Mouse (Mus musculus) myocyte (in vitro differentiated cells): ENCODE measurements at regions not wholly inside any gene's neighbourhood (a gene's known extent, or its start where the extent isn't known, plus 50 kb on each side); places are given as distances from the start of the nearest gene placed in this dataset.

Source experiments
- E2F4 ChIP-seq: IDR thresholded peaks from one replicate; pipeline ENCODE4 v1.6.1; 2011; ENCODE audit warnings: mild to moderate bottlenecking, control low read depth, moderate library complexity; ENCODE audit not compliant: insufficient read depth
- MAX ChIP-seq: IDR thresholded peaks from one replicate; pipeline ENCODE4 v1.6.1; 2011; ENCODE audit warnings: low read depth, mild to moderate bottlenecking, control low read depth
- POLR2A ChIP-seq: IDR thresholded peaks from one replicate; pipeline ENCODE4 v1.6.1; 2011; ENCODE audit warnings: low read depth, mild to moderate bottlenecking, control low read depth, moderate library complexity; ENCODE audit not compliant: insufficient read length
- USF1 ChIP-seq: IDR thresholded peaks from one replicate; pipeline ENCODE4 v1.6.1; 2011; ENCODE audit warnings: low read depth, mild to moderate bottlenecking, control low read depth, moderate library complexity

- TF ChIP-seq POLR2A (no peak), E2F4 (no peak), MAX (no peak), USF1 (no peak)
These were observed 148.5 kb downstream of the Tbc1d30 start for GRCm38 (mm10) chr10:121202531-121202930.
